Mouse (Mus musculus) layer of hippocampus, postnatal 10 days (tissue): ENCODE measurements around the gene Tbrg4. TPM values are rescaled to one million over a fixed set of nuclear protein-coding genes. Genes with fewer than 3 reads are reported as not detected.

Experiments used
- DNase-seq, 2 experiments: peaks; one replicate each; pipeline ENCODE4 v3.0.0; 2021; ENCODE audit warnings: low spot score in 2 of 2
- total RNA-seq, 2 experiments: library from RNA; stranded (reverse); gene quantifications; 2 replicates each; pipeline ENCODE4 v1.2.3; 2021

Tbrg4 gene
- total RNA-seq, 2 experiments from 2014 or later: 52.8 to 53.3 TPM

GRCm38 (mm10) chr11:6594845-6595244, 31.0 kb downstream of the Tbrg4 start:
- no peak for DNase-seq

DNA sequence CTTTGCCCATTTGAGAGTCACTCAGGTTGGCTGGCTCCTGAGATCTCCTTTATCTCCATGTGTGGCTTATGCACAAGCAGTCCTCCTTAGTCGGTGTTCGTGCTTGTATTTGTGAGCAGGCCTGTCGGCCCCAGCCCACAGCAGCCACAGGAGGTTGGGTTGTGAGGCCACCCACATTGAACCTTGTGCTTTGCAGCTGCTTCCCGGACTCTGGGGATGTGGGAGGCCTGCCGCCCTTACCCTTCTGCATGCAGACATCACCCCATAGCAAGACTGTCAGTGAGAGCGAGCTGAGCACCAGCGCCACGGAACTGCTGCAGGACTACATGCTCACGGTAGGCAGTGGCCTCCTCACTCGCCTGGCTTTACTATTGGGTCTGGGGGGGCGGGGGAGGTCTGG, 32.5 kb downstream of the Tbrg4 start:
- no peak for DNase-seq

GRCm38 (mm10) chr11:6590933-6591675, 34.8 kb downstream of the Tbrg4 start:
- no peak for DNase-seq

DNA sequence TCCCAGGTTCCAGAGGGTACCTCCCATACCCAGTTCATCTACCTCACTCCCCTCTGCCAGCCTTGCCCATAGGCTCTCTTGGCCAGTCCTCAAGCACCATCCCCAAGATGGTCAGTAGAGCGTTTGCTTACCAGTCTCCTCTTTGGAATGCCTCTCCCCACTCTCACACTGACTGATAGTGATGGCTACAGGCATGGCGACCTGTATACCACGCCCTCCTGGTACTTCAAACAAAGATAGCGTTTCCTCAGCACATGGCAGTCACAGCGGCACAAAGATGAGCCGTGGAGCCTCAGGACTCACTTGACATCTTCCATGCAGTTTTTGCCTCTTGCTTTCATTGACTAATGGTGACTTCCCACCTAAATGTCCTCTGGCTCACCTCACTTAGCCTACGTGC, 36.0 kb downstream of the Tbrg4 start:
- DNase-seq: no peak

DNA sequence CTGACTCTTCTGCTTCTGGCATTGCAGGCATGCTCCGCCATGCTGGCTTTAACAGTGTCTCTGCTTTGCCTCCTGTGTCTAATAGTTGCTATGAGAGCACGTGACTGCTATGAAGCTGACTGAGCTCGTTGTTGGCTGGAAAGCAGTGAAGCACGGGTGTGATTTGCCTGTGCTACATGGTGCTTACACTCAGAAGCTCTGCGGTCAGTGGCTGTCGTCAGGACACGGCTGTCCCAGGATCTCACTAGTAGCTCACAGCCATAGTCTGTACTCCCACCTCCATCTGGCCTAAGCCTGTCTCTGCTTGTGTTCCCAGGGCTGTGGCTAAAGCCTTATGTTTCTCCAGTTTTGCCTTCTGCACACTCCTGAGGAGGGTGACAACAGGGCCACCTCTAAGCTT, 37.6 kb downstream of the Tbrg4 start:
- peak in 1 of 2 experiments; percentile 21 for DNase-seq

- no peak for DNase-seq
Measured at GRCm38 (mm10) chr11:6587249-6587940, 38.5 kb downstream of the Tbrg4 start.

- no peak for DNase-seq
Measured at GRCm38 (mm10) chr11:6586660-6587059, 39.2 kb downstream of the Tbrg4 start.

DNA sequence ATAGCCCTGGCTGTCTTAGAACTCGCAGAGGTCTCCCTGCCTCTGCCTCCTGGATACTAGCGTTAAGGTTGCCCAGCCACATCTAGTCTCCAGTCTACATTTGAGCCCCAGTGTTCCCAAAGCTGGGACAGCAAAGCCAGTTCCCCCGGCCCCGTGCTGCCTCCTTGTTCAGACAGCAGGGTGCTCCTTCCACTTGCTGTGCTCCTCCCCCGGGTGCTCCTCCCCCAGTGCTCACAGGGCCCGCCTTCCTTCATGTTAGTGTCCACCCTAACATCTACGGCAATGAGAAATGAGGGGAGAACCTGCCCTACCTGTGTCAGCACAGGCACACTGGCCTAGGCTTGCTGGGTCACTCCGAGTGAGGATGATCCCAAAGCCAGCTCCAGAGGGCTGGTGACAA, 40.1 kb downstream of the Tbrg4 start:
- DNase-seq: no peak

GRCm38 (mm10) chr11:6581560-6581959, 44.3 kb downstream of the Tbrg4 start:
- no peak for DNase-seq

DNA sequence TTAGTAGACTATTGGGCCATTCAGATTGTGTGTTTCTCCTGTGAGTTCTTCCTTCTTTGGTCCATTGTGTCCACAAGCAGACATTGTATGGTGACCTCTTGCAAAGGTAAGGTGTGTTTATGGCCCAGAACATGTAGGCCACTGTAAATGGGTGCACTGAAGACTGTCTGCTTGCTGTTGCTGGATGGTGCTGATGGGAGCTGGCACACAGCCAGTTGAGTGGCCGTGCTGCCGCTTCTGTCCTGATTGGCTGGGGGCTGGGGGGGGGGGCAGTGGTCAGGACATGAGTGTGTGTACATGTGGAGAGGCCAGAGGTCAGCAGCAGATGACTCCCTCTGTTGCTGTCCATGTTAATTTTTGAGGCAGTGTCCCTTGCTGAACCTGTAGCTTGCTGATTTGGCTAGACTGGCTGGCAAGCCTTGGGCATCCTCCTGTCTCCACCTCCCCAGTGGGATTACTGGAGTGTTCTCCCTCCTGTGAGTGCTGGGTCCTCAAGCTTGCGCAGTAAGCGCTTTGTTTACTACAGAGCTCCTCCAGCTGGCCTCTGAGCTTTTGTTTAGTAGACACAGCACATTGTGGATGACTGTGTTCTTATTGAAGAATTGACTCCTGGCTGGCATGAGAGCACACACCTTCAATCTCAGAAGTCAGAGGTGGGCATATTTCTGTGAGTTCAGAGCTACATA, 45.7 kb downstream of the Tbrg4 start:
- DNase-seq: no peak

DNA sequence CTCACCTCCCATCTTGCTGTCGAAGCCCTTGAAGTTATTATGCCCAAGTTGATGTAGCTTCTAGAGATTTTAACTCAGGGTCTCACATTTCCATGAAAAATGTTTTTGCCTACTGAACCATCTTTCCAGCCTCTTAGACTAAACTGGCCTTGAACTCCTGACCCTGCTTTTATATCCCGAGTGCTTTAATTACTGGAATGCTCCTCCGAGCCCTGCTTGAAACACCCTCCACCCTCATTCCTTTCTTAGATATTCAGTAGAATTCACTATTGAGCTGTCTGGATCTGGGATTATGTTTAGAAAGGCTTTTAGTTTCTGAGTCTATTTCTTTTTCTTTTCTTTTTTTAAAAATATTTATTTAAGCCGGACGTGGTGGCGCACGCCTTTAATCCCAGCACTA, 46.5 kb downstream of the Tbrg4 start:
- no peak for DNase-seq

- no peak for DNase-seq
Measured at GRCm38 (mm10) chr11:6576151-6576550, 49.7 kb downstream of the Tbrg4 start.

DNA sequence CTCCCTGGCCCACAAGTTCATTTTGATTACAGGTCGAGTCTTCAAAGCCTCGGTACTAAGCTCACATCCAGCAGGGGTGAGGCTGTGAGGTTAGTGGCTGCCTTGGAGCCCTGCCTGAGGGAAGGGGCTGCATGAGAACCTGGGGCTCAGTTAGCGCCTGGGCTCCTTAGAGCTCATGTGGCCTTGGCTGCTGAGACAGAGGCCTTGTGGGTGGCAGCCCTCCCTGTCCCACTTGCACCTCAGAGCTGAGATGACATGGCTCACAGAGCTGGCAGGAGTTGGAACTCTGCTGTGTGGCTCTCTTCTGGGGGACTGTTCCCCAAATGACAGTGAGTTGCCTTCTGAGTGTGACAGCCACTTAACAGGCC, 56.5 kb downstream of the Tbrg4 start:
- DNase-seq: no peak

- DNase-seq: peak; percentile 38 to 46
Measured at GRCm38 (mm10) chr11:6568584-6569409, 57.1 kb downstream of the Tbrg4 start.

GRCm38 (mm10) chr11:6567951-6568350, 57.9 kb downstream of the Tbrg4 start:
- DNase-seq: no peak

GRCm38 (mm10) chr11:6566496-6566895, 59.4 kb downstream of the Tbrg4 start:
- no peak for DNase-seq

Other genes with a start within 250 kb of the Tbrg4 start
- 100 to 1,000 TPM; 149 to 163 TPM for gene Zmiz2, start 237.0 kb downstream of the Tbrg4 start, total RNA-seq
- 1,000 to 10,000 TPM; 2,229 to 2,426 TPM for gene Ppia, start 210.6 kb downstream of the Tbrg4 start, total RNA-seq
- gene H2afv, start 181.6 kb downstream of the Tbrg4 start, total RNA-seq: 10 to 100 TPM; 48.5 to 53.6 TPM
- gene Purb, start 150.2 kb downstream of the Tbrg4 start, total RNA-seq: 100 to 1,000 TPM; 249 to 250 TPM
- gene Myo1g, start 105.1 kb downstream of the Tbrg4 start, total RNA-seq: under 1 TPM; 0.25 to 0.49 TPM
- 10 to 100 TPM; 52.4 to 57.9 TPM for gene Ccm2, start 79.2 kb downstream of the Tbrg4 start, total RNA-seq
- gene Nacad, start 20.0 kb downstream of the Tbrg4 start, total RNA-seq: 10 to 100 TPM; 68.6 to 75.4 TPM
- gene Wap, start 12.6 kb upstream of the Tbrg4 start, total RNA-seq: not detected
- 1 to 10 TPM; 5.4 to 6.8 TPM for gene Ramp3, start 32.5 kb upstream of the Tbrg4 start, total RNA-seq
- gene Gm11983, start 211.6 kb upstream of the Tbrg4 start, total RNA-seq: not detected